Mouse (Mus musculus) MEL (cell line): Measurements from ENCODE around the gene Chil4.
"Not testable (repeated sequence)": the region's sequence is repeated elsewhere in the genome, so short reads cannot be mapped to it uniquely, and the experiment has no call there.

Experiments used
- CHD1 ChIP-seq: IDR thresholded peaks from 2 replicates; pipeline ENCODE4 v1.6.1; 2012; ENCODE audit warnings: low read depth, mild to moderate bottlenecking, inconsistent platforms, low read length, improper control_type of control experiment
- CHD2 ChIP-seq: IDR thresholded peaks from 2 replicates; pipeline ENCODE4 v1.6.1; 2011; ENCODE audit warnings: low read length, improper control_type of control experiment
- CTCF ChIP-seq, 3 experiments: IDR thresholded peaks in 2 of 3; conservative IDR thresholded peaks in 1 of 3; 2 replicates each; pipeline ENCODE4 v1.5.1; 2011 to 2012; ENCODE audit warnings: low read length in 3 of 3, low read depth in 2 of 3, mild to moderate bottlenecking in 2 of 3, improper control_type of control experiment in 1 of 3, inconsistent platforms in 1 of 3, mixed read lengths in 1 of 3, moderate library complexity in 1 of 3; ENCODE audit not compliant: control insufficient read depth in 1 of 3, insufficient read depth in 1 of 3, poor library complexity in 1 of 3, severe bottlenecking in 1 of 3
- EP300 ChIP-seq, 2 experiments: IDR thresholded peaks; 2 replicates each; pipeline ENCODE4 v1.6.1; 2011; ENCODE audit warnings: improper control_type of control experiment in 2 of 2, low read length in 2 of 2, low read depth in 1 of 2, mild to moderate bottlenecking in 1 of 2
- GABPA ChIP-seq: IDR thresholded peaks from 2 replicates; pipeline ENCODE4 v1.6.1; 2012; ENCODE audit warnings: low read depth, mild to moderate bottlenecking, inconsistent platforms, low read length, improper control_type of control experiment, moderate library complexity
- GATA1 ChIP-seq: IDR thresholded peaks from 2 replicates; pipeline ENCODE4 v1.6.1; 2011; ENCODE audit warnings: low read depth, low read length, improper control_type of control experiment
- KAT2A ChIP-seq: conservative IDR thresholded peaks from 2 replicates; pipeline ENCODE4 v1.6.1; 2012; ENCODE audit warnings: low read depth, low read length, improper control_type of control experiment, inconsistent platforms
- MAFK ChIP-seq: IDR thresholded peaks from 2 replicates; pipeline ENCODE4 v1.6.1; 2011; ENCODE audit warnings: low read depth, mild to moderate bottlenecking, low read length, improper control_type of control experiment, borderline replicate concordance
- MYC ChIP-seq: IDR thresholded peaks from 2 replicates; pipeline ENCODE4 v1.6.1; 2011; ENCODE audit warnings: low read depth, mild to moderate bottlenecking, low read length, improper control_type of control experiment, moderate library complexity
- NELFE ChIP-seq: IDR thresholded peaks from 2 replicates; pipeline ENCODE4 v1.6.1; 2011; ENCODE audit warnings: low read depth, low read length, improper control_type of control experiment
- POLR2A ChIP-seq, 2 experiments: IDR thresholded peaks; 2 replicates each; pipeline ENCODE4 v1.6.1; 2011 to 2012; ENCODE audit warnings: low read length in 2 of 2, mild to moderate bottlenecking in 2 of 2, control low read depth in 1 of 2, improper control_type of control experiment in 1 of 2, low read depth in 1 of 2, moderate library complexity in 1 of 2; ENCODE audit not compliant: control insufficient read depth in 1 of 2, insufficient read depth in 1 of 2, poor library complexity in 1 of 2
- POLR2AphosphoS2 ChIP-seq: IDR thresholded peaks from 2 replicates; pipeline ENCODE4 v1.6.1; 2011; ENCODE audit warnings: low read length, improper control_type of control experiment
- SMC3 ChIP-seq: IDR thresholded peaks from 2 replicates; pipeline ENCODE4 v1.6.1; 2011; ENCODE audit warnings: low read depth, low read length, improper control_type of control experiment
- ZKSCAN1 ChIP-seq: IDR thresholded peaks from 2 replicates; pipeline ENCODE4 v1.6.1; 2012; ENCODE audit warnings: low read depth, mild to moderate bottlenecking, inconsistent platforms, low read length, improper control_type of control experiment, moderate library complexity

DNA sequence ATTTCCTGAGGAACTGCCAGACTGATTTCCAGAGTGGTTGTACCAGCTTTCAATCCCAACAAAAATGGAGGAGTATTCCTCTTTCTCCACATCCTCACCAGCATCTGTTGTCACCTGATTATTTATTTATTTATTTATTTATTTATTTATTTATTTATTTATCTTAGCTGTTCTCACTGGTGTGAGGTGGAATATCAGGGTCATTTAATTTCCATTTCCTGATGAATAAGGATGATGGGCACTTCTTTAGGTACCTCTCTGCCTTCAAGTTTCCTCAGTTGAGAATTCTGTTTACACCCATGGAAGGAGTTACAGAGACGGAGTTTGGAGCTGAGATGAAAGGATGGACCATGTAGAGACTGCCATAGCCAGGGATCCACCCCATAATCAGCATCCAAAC, 20.9 kb upstream of the Chil4 start:
- not testable (repeated sequence) for TF ChIP-seq CTCF (IDR thresholded peaks at IDR 0.05 in 2 of 3, conservative IDR thresholded peaks at IDR 0.05 in 1 of 3; ENCODE audit: control insufficient read depth in 1 of 3, insufficient read depth in 1 of 3, low read depth in 2 of 3, low read length in 3 of 3, poor library complexity in 1 of 3, severe bottlenecking in 1 of 3); GATA1; CHD1; POLR2A (IDR thresholded peaks at IDR 0.05; ENCODE audit: control insufficient read depth in 1 of 2, insufficient read depth in 1 of 2, low read depth in 1 of 2, low read length in 2 of 2, poor library complexity in 1 of 2); SMC3; MYC; NELFE; KAT2A; CHD2; EP300 (IDR thresholded peaks at IDR 0.05; ENCODE audit: low read depth in 1 of 2, low read length in 2 of 2); GABPA; ZKSCAN1; MAFK; POLR2AphosphoS2
